In the genomic region with DNA sequence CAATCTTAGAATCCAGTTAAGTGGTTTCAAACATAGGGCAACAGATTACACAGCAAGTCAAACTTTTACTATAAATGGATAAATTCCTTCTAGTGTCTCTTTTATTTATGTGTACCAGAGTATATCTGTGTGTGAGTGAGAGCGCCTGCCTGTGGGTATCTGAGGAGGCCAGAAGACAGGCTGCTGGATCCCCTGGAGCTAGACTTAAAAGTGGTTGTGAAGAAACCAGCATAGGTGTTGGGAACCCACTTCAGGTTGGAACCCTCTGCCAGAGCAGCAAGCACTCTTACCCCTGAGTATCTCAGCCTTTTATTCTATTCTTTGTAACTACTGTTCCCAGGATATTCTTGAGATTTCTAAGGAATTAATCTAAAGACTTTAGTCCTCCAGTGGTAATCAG, we compare ENCODE assay signal across 26 mouse cellular contexts.
"Had no signal": no experiment of that assay in that cellular context is flagged by ENCODE, and none has a peak within 500 bp of the region (broad histone marks: within the 10 kb centered on the region; RNA-seq: fewer than 3 reads in every experiment).

No protein-coding gene starts in this region.

- H3K4me2 ChIP-seq: heart, embryonic 11.5 days; heart, embryonic 13.5 days; hindbrain, embryonic 13.5 days; hindbrain, embryonic 15.5 days; kidney, embryonic 15.5 days; limb, embryonic 12.5 days; liver, embryonic 15.5 days had no signal

- H3K4me3 ChIP-seq: heart, adult 2 months; heart, embryonic 13.5 days; hindbrain, embryonic 13.5 days; hindbrain, embryonic 15.5 days; kidney, embryonic 15.5 days; limb, embryonic 10.5 days; limb, embryonic 12.5 days; liver, embryonic 13.5 days; liver, embryonic 15.5 days had no signal

- ATAC-seq: forebrain, postnatal 0 days; hindbrain, postnatal 0 days; intestine, embryonic 16.5 days had no signal

- DNase-seq: forebrain, postnatal 0 days; gastrocnemius, postnatal 10 days; gastrocnemius, postnatal 25 days; heart, adult 2 months; heart, postnatal 10 days; heart, postnatal 36 days; kidney, adult 11 months; kidney, adult 2 months; kidney, adult 9 months; kidney, postnatal 14 days; kidney, postnatal 36 days; layer of hippocampus, adult 9-11 months; layer of hippocampus, postnatal 36 days; liver; liver, embryonic 13.5 days had no signal

- H3K9me3 ChIP-seq: heart, embryonic 13.5 days; hindbrain, embryonic 13.5 days; hindbrain, embryonic 15.5 days; kidney, embryonic 15.5 days; limb, embryonic 10.5 days; limb, embryonic 12.5 days; liver, embryonic 13.5 days; liver, embryonic 15.5 days had no signal

- H3K9ac ChIP-seq: forebrain, postnatal 0 days; heart, embryonic 13.5 days; hindbrain, embryonic 13.5 days; hindbrain, embryonic 15.5 days; kidney, embryonic 15.5 days; limb, embryonic 12.5 days; liver, embryonic 13.5 days; liver, embryonic 15.5 days had no signal

- H3K27ac ChIP-seq: heart, adult 2 months; heart, embryonic 13.5 days; hindbrain, embryonic 13.5 days; hindbrain, embryonic 15.5 days; hindbrain, postnatal 0 days; kidney, embryonic 15.5 days; kidney, postnatal 0 days; limb, embryonic 10.5 days; limb, embryonic 12.5 days; liver, embryonic 13.5 days; liver, embryonic 15.5 days had no signal

- H3K36me3 ChIP-seq: heart, embryonic 13.5 days; hindbrain, embryonic 13.5 days; hindbrain, embryonic 15.5 days; kidney, embryonic 15.5 days; limb, embryonic 12.5 days; liver, embryonic 13.5 days; liver, embryonic 15.5 days had no signal

- H3K27me3 ChIP-seq: heart, embryonic 13.5 days; hindbrain, embryonic 13.5 days; hindbrain, embryonic 15.5 days; kidney, embryonic 15.5 days; limb, embryonic 12.5 days; liver, embryonic 13.5 days had no signal
